Mouse (Mus musculus): ENCODE results near the gene Zfp759.

DNA sequence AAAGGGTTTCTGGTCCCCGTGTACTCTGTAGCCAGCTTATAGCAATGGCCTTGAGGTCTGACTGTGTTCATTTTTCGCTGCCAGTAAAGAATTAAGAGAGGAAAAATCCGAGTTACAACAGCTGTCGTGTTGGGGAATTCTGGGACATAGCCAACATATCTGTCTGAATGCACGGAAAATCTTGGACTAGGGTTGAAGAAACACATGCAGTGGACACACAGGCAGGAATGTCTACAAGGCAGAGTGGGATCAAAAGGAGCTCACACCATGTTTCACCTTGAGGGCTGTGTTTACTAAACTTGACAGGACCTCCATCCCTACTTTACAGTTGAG is 52.2 kb downstream of the Zfp759 start:
- TF ChIP-seq FLI1 (IDR thresholded peaks at IDR 0.05; ENCODE audit: low read length) (no peak), GATA1 (IDR thresholded peaks at IDR 0.05; ENCODE audit: borderline replicate concordance, low read length) (no peak)
